ENCODE assay signal across 15 mouse cellular contexts in the genomic region with DNA sequence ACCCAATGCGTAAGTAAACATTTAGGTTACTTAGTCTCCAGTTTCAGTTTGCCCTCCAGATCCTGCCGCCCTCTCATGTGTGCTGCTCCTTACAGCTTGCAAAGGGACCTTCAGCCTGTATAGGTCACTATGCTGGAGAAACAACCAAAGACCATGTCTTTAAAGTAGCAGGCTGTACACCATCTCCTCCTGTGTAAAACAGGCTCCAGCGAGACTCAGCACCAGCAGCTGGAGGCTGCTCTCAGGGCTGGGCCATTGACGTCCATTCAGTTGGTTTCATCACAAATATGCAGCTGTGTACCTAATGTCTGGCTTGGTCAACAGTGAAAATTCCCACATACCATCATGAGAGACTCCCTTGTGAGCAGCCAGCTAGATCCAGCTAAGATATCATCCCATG. TPM values are rescaled to one million over a fixed set of nuclear protein-coding genes. Genes with fewer than 3 reads are reported as not detected.
"Had no signal": no experiment of that assay in that cellular context is flagged by ENCODE, and none has a peak within 500 bp of the region (broad histone marks: within the 10 kb centered on the region; RNA-seq: fewer than 3 reads in every experiment).

No protein-coding gene starts in this region.

- ATAC-seq: inflammation-experienced regulatory T-cells, adult 6 months; intestine, postnatal 0 days; liver, embryonic 12.5 days; midbrain, embryonic 16.5 days had no signal

- H3K27ac ChIP-seq: limb, embryonic 15.5 days; liver, embryonic 12.5 days; midbrain, embryonic 12.5 days; neural tube, embryonic 13.5 days had no signal

- DNase-seq: kidney, postnatal 25 days; lung, postnatal 10 days; retina, postnatal 1 day; right cerebral cortex, postnatal 4 days; spleen, adult 18-20 months; thymus, adult 18-20 months; thymus, postnatal 14 days had no signal

- H3K4me2 ChIP-seq: limb, embryonic 15.5 days; liver, embryonic 12.5 days; midbrain, embryonic 12.5 days; neural tube, embryonic 13.5 days had no signal

- H3K9ac ChIP-seq: limb, embryonic 15.5 days; liver, embryonic 12.5 days; midbrain, embryonic 12.5 days; neural tube, embryonic 13.5 days had no signal

- H3K36me3 ChIP-seq: limb, embryonic 15.5 days; liver, embryonic 12.5 days; midbrain, embryonic 12.5 days; neural tube, embryonic 13.5 days had no signal

- H3K27me3 ChIP-seq: limb, embryonic 15.5 days; liver, embryonic 12.5 days; midbrain, embryonic 12.5 days; neural tube, embryonic 13.5 days had no signal

- H3K4me3 ChIP-seq: limb, embryonic 15.5 days; liver, embryonic 12.5 days; midbrain, embryonic 12.5 days; neural tube, embryonic 13.5 days had no signal

- H3K9me3 ChIP-seq: limb, embryonic 15.5 days; liver, embryonic 12.5 days; midbrain, embryonic 12.5 days; neural tube, embryonic 13.5 days had no signal

- H3K4me1 ChIP-seq: limb, embryonic 15.5 days; liver, embryonic 12.5 days; midbrain, embryonic 12.5 days; neural tube, embryonic 13.5 days had no signal

RNA-seq across cellular contexts. Expression of a gene that starts 14.0 kb away (rescaled TPM):
- total RNA-seq: megakaryocyte-erythroid progenitor cell, adult 5-6 weeks had no signal
- polyA plus RNA-seq: inflammation-experienced regulatory T-cells, adult 6 months had no signal
